35 mouse cellular contexts compared by ENCODE assay signal in the genomic region with DNA sequence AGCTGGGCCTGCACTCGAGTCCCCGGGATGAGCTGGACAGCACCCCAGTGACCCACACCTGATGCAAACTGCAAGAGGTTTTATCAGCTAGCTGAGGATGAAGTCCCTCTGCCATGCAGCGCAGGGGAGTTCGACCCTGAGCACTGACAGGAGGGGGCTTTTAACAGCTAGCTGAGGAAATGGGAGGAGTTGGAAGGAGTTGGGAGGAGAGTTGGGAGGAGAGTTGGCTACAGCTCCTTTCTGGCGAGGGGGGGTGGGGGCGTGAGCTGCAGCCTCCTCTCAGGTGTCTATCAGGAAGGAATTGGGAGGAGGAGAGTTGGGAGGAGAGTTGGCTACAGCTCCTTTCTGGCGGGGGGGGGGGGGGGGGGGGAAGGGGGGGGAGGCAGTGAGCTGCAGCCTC. TPM values are rescaled to one million over a fixed set of nuclear protein-coding genes. Genes with fewer than 3 reads are reported as not detected.
"Had no signal": no experiment of that assay in that cellular context is flagged by ENCODE, and none has a peak within 500 bp of the region (broad histone marks: within the 10 kb centered on the region; RNA-seq: fewer than 3 reads in every experiment).

No protein-coding gene starts in this region.

RNA-seq across cellular contexts. Expression of gene Ifi27l2b, which starts 12.8 kb away (rescaled TPM):
- total RNA-seq: left cerebral cortex, postnatal 10 days; left cerebral cortex, postnatal 14 days; left cerebral cortex, postnatal 25 days; left cerebral cortex, postnatal 36 days; left cerebral cortex, postnatal 4 days; megakaryocyte progenitor cell, adult 5-6 weeks; megakaryocyte, adult 5-6 weeks; megakaryocyte-erythroid progenitor cell, adult 5-6 weeks; midbrain, postnatal 0 days had no signal
- polyA plus RNA-seq: limb, embryonic 10.5 days; limb, embryonic 11.5 days; limb, embryonic 12.5 days; limb, embryonic 13.5 days; limb, embryonic 14.5 days; limb, embryonic 15.5 days; liver, embryonic 11.5 days; liver, embryonic 12.5 days; liver, embryonic 13.5 days; liver, embryonic 14.5 days; liver, embryonic 15.5 days; liver, postnatal 0 days; lung, embryonic 14.5 days; lung, embryonic 15.5 days; lung, embryonic 16.5 days; lung, postnatal 0 days; macrophage; midbrain, embryonic 10.5 days; midbrain, embryonic 11.5 days; midbrain, embryonic 12.5 days; midbrain, embryonic 13.5 days; midbrain, embryonic 14.5 days; midbrain, embryonic 15.5 days; midbrain, embryonic 16.5 days; midbrain, postnatal 0 days; myocyte; neural tube, embryonic 11.5 days had no signal

RNA-seq across cellular contexts. Expression of gene 9330161L09Rik, which starts 36.6 kb away (rescaled TPM):
- polyA plus RNA-seq: liver, embryonic 13.5 days; liver, postnatal 0 days; lung, embryonic 15.5 days; macrophage had no signal
